Mouse (Mus musculus): ENCODE results near the gene Fuz.
A peak's percentile ranks its signal among the peaks of the same experiment; 100 is the strongest.

Gene Fuz

DNA sequence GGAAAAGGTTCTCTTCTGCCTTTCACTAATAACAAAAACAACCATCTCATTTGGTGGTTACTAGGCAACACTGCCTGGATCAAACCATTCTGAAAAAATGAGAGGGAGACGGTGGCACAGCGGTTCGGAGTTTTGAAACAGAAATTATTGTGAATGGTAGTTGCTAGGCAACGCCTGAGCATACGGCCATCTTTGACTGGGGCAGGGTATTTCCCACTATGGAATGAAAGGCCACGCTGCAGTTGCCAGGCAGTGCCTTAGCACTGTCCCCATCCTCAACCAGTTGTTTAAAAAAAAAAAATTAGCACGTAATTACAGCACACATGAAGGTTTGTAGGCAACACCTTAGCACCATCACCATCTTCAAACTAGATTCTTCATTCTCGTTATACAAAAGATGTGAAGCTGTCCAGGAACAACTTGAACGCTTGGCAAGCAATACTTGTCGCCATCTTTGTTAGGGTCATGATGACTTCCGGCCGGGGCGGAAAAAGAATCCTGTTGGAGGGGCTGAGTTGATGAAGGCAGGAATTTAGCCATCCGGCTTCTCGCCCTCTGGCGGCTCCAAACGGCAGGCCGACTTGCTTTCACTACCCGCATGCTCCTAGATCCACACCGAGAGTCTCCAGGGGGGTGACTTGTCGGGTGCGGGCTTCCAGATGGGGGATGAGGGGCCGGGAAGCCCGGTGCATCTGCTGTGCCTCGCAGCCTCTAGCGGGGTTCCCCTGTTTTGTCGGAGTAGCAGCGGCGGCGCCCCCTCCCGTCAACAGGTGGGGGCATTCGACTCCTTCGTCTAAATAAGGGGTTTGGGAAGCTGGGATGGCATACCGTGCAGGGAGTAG is at the start of gene Fuz:
Gene Fuz, plus strand, starts transcription at position 487 of the 842 bp plus-strand sequence.
- DNase-seq (ENCODE audit: low spot score): peak; percentile 89

DNA sequence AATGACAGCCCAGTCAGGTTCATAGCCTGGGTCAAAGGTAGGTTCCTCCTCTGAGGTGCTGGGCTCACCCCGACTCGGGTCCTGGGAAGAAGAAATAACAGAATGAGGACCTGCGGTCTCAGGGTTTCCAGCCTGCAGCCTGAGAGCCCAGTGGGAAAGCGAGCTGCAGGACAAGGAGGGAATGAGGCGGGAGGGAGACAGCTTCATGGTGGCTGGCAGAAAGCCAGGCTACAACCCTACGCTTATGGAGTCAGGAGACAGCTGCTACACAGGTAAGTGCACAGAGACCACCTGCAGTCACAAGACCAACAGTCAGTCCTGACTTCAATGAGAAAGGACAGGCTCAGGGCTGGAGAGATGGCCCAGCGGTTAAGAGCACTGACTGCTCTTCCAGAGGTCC is 49.1 kb upstream of the Fuz start:
- no peak for DNase-seq (ENCODE audit: low spot score)

DNA sequence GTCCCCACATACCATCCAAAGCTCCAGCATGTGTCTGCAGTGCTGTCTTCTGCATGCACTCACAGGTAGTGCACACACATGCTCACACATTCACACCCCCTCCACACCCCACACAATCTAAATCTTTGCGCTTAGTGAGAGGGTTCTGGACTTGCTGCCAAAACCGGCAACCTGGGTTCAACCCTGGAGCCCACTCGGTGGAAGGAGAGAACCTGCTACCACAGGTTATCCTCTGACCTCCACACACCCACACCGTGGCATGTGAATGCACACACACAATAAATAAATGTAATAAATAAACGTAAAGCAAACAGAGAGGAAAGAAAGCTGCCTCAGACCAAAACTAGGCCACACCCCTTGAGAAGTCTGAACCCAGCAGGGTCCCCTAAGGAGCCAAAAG is 48.1 kb upstream of the Fuz start:
- no peak for DNase-seq (ENCODE audit: low spot score)

DNA sequence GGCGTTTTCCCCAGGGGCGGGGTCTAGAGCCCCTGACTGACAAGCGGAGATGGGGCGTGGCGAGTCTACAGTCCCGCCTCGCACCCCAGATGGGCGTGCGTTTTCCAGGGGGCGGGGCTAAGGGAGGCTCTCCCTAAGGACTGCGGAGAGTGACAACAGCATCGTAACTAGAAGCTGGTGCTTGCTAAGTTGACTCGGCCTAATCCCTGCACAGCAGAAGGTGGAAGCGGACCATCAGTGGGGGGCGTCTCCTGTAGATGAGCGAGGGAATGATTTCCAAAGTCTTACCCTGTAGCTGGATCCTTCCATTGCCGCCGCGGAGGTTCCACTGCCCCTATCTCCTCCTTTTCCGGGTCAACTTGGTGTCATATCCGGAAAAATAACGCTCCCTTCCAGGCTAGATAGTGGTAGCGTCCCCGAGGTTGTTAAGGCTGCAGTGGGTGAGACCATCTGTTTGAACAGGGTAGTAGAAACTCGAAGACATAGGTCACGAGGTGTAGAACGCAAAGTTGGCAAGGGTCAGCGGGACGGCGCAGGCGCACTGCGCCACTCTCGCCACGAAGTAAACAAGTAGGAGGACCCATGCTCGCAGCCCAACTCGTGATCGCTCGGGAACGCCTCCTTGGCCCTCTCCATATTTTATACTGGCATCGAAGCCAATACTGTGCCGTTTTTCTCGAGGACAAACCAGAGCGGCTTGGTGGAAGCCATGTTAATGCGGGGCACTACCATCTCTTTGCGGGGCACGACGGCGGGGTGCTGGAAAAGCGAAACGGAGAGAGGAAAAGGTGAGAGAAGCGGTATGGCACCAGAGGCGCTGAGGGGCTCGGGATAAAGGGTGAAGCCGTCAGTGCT is 47.1 kb upstream of the Fuz start, which contains the start of the genes Akt1s1 and Tbc1d17:
Gene Akt1s1, plus strand, starts transcription at position 431 of the 855 bp plus-strand sequence.
Gene Tbc1d17, minus strand, starts transcription at position 519 of the 855 bp plus-strand sequence.
- peak; percentile 98 for DNase-seq (ENCODE audit: low spot score)

DNA sequence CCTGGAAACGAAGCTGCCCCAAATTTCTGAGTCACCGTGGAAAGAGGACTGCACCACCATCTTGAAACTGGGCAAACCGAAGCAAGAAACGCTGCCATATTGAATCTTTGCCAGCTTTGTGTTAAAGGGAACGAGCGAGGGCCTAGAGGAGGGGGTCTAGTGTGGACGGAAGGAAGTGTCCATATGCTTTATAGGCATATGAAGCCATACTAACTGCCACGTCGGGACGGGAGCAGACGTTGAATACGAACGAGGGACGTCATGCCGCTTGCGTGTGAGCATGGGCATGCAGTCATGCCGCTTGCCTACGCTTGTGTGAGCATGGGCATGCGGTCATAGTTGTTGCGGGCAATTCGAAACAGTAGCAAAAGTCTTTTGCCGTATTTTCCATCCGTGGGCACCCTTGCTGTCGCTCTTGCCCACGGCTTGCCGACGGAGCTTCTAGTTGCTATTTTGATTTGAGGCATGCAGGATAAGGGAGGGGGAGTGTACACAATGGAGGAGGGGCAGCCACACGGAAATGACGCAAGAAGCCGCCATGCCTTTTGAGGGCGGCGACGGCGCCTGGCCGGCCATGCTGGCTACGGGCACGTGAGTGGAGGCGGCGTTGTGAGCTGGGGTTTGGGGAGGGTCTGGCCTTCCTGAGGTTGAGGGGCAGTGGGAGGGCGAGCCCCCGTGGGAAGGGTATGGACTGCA is 46.3 kb upstream of the Fuz start:
- DNase-seq (ENCODE audit: low spot score): peak; percentile 88

DNA sequence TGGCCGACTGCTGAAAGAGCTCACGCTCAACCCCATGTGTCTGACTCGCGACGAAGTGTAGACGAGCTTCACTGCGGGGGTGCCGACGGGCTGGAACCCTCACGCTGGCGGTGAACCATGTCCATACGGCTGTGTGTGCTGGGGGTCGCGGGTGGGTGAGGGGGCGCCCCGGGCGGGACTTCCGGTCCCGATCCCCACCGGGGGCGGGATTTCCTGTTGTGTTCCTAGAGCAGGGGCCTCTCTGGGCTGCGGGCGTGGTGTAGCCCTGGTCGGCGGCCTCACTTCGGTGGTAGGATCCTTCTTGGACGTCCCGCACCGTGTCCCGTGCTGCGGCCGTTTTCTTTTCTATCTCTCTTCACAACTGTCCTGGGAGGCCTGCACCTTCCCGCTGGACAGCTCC is 45.7 kb upstream of the Fuz start:
- peak; percentile 81 for DNase-seq (ENCODE audit: low spot score)

DNA sequence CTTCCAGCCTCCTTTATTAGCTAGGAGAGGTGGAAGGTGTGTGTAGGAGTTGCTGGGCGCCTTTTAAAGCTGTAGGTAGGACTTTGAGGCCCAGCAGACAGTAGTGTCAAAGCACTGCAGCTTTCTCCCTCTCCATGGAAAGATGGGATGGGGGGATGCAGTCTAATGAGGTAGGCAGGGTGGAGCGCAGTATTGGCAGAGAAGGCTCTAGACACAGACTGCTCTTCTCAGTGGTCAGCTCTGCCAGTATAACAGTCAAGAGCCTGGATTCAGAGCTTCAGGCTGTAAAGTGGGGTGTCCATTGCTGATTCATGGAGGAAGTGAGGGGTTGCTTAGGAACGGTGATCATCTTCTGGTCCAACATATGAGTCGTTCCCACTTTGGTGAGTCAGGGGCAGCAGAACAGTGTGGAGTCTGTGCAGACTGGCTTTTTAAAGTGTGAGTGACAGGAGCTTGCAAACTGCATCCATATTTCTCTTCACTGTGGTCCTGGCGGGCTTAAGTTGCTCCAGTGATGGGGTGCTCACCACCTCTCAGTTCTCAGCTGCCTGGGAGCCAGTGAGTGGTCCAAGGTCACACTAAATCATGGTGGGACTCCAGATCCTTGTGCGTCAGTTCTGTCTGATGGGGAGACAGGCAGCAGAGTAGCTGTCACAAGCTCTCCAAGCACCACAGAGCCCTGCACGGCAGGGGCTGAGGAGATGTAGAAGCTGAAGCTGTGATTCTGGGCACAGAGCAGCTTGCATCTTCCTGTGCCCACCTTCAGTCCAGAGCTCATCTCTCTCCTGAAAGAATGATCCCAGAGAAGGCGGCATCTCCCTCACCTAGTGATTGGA is 44.9 kb upstream of the Fuz start:
- no peak for DNase-seq (ENCODE audit: low spot score)

DNA sequence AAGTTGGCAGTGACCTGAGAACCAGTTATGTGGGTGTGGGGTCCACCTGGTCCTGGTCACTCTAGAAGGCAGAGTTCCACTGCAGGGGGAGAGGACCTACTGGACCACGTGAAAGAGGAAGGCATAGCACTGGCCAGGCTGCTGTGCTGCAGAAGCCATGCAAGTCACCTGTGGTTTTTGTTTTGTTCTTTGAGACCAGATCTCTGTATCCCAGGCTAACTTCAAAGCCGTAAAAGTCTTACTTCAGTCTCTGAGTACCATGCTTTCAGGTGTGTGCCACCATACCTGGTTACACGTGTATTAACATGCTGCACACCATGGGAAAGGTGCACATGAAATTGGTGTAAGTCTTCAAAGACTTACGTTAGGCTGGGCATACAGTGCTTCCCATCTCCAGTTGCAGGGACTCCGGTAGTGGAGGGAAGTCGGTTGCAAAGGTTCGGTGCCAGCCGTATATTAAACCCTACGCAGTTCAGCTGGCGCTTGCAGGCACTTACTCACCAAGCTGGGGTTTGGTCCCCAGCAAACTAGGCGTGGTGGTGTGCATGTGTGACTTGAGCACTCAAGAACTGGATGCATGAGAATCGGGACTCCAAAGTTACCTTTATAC is 44.1 kb upstream of the Fuz start:
- DNase-seq (ENCODE audit: low spot score): no peak

DNA sequence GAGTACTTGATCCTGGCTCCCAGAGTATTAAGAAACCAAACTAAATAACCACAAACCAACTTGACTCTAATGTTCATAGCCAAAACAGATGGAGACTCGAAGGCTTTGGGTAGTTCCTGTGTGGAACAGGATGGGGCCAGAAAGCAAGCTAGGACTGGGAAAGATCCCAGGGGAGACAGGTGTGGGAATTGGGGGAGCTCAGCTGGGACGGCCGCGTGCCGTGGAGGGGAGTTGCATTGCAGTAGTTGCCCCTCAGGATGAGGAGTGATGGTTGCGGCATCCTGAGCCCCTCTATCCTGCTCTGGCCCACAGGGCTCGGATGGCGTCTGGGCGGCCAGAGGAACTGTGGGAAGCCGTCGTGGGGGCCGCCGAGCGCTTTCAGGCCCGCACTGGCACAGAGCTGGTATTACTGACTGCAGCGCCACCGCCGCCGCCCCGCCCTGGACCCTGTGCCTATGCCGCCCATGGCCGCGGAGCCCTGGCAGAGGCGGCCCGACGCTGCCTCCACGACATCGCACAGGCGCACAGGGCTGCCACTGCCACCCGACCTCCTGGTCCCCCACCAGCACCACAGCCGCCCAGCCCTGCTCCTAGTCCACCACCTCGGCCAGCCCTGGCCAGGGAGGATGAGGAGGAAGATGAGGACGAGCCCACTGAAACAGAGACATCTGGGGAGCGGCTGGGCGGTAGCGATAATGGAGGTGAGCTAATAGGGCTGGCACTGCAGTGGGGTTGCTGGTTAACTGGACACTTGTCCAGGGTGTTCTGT is 43.4 kb upstream of the Fuz start:
- no peak for DNase-seq (ENCODE audit: low spot score)

DNA sequence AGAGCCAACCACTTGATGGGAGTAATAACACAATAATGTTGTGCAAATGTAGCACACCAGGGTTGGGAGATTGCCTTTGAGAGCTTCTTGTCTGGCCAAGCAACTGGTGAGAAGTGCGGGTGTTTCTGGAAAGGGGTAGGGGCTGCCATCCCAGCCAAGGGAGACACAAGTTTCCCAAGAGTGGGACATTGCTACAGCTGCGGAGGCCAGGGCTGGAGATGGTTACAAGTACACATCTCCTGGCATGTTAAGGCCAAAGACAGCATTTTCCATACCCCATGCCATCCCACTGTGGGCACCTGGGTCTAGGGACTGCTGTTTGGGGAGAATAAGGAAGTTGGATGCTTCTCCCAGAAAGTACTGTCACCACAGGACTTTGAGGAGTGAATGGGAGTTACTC is 42.8 kb upstream of the Fuz start:
- DNase-seq (ENCODE audit: low spot score): no peak

DNA sequence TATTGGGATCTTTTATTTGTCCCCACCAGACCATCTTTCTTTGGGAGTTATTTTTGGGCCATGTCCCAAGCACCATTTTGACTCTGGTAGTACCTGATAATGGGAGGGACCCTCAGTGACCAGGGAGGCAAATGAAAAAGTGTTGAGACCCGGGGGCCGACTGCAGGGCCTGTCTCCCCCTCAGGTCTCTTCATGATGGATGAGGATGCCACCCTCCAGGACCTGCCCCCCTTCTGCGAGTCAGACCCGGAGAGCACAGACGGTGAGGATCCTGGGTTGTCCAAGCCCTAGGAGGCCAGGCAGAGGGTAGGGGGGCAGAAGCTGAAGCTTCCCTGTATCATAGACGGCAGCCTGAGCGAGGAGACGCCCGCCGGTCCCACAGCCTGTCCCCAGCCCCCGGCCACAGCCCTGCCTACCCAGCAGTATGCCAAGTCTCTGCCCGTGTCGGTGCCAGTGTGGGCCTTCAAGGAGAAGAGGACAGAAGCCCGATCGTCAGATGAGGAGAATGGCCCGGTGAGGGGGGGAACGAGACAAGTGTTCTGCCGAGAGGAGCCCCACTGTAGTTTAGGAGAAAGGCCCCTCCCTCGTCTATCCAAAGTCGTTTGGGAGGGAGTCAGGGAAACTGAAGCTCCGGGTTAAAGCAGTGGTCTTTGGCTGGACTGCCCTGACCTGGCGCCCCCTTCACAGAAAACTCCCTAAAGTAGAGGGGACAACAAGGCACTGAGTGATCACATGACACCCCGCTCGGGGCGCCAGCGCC is 42.1 kb upstream of the Fuz start:
- no peak for DNase-seq (ENCODE audit: low spot score)

DNA sequence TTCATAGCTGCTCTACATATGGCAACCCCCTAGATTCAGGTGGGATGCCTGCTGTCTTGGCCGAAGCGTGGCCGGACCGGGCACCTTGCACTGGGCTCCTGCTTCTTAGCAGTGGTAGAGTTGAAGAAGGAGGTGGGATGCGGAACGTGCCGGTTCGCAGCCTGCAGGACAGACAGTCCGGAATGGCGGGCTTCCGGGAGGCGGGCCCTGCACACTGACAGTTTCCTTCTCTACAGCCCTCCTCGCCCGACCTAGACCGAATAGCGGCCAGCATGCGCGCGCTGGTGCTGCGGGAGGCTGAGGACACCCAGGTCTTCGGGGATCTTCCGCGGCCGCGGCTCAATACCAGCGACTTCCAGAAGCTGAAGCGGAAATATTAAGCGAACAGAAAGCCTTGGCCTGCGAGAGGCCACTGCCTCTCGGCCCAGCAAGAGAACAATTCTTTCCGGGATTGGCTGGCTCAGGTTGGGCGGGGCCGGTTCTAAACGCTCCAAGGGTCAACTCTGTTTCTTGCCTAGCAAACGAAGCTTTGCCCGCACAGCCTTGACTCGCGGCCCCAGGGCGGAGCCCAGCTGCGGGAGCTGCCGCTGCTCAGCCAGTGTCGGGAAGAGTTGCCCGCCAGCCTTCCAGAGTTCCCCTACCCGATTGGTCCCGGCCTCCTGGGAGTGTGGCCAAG is 41.4 kb upstream of the Fuz start:
- peak; percentile 89 for DNase-seq (ENCODE audit: low spot score)

DNA sequence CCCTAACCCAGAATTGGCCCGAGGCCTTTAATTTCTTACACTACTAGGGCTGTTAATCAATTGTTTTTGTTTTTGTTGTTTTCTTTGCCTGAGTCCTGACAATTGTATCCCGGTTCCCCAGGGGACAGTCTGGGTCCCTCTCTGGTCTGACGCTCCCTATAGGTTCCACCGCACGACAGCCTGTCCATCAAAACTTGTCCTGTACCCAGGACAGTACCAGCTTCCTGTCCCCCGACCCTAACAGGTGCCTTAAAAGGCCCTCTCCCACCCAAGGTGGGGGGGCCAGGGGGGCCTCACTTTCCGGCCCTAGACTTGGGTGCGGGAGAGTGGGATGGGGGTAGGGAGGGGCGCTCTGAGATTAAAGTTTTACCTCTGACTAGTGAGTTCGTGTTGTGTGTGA is 40.8 kb upstream of the Fuz start:
- DNase-seq (ENCODE audit: low spot score): no peak

DNA sequence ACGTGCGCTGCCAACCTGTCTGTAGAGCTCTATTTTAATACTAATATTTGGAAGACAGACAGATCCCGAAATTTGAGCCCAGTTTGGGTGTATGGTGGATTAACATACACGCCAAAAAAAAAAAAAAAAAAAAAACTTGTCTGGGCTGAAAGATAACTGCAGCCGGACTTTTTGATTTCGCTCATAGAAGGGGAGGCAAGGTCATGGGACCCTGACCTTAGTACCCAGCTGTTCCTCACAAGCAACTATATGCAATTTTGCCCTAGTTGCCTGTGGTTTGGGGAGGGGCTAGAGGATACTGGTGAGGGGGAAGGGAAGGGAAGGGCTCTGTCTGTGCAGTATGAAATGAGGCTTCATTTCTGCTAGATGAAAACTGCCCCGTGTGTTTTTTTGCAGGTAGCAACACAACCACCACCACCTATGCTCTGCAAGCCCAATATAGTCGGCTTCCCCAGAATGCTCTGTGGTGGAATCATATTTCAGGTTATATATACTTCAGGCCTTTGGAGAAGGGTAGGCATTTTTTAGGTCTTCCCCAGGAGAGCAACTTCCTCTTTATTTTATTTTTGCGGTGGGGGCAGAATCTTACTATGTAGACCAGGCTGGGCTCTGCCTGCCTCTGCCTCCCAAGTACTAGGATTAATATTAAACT is 39.5 kb upstream of the Fuz start:
- DNase-seq (ENCODE audit: low spot score): no peak

DNA sequence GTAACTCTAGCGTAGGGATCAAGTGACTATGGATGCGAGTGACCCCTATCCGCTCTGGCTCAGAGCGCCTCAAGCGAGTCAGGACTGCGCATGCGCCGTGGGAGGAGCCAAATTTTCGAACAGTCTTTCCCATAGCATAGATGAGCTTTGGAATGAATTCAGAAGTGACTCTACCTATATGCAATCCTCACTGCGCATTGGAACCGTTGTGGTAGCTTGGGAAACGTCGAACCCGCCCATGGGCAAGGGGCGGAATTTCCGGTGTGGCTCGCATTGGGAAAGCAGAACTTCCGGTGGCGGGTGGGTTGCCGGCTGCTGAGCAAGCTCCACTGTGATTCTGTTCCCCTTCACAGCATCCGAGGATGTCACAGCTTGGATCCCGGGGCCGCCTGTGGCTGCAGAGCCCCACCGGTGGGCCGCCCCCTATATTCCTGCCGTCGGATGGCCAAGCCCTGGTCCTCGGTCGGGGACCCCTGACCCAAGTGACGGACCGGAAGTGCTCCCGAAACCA is 38.8 kb upstream of the Fuz start, which contains the start of gene Pnkp:
Gene Pnkp, plus strand, starts transcription at position 98 of the 511 bp plus-strand sequence.
- peak; percentile 81 for DNase-seq (ENCODE audit: low spot score)

DNA sequence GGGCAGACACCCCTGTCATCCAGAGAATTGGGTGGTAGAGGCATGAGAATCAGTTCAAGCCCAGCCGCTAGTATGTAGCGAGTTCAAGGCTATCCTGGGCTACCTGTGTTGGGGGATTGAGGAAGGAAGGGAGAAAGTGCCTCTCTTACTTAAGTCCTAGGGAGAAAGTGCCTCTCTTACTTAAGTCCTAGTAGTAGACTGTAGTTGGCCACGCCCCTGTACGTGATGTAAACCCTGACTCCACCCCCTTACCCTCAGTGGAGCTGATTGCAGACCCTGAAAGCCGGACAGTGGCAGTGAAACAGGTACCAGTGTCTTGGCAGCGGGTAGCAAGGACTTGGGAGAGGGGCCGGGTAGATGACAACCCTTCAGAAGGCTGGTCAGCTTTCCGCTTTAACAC is 38.0 kb upstream of the Fuz start:
- DNase-seq (ENCODE audit: low spot score): no peak

DNA sequence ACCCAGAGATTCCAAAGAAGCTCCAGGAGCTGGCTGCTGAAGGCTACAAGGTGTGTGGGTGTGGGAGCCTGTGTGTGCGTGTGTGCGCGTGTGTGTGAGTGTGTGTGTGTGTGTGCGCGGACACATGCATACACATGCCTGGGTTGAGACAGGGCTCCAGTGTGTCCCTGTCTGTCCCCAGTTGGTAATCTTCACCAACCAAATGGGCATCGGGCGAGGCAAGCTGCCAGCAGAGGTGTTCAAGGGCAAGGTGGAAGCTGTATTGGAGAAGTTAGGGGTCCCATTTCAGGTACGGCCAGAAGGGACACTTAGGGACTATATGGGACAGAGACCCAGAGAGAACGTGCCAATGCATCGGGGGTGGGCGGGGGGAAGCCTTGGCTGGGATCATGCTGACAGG is 36.0 kb upstream of the Fuz start:
- DNase-seq (ENCODE audit: low spot score): no peak

Measured in ovary, postnatal 36 days (tissue).